Mouse (Mus musculus) forebrain, embryonic 12.5 days (tissue): Measurements from ENCODE around the gene Selenof. TPM values are rescaled to one million over a fixed set of nuclear protein-coding genes. Genes with fewer than 3 reads are reported as not detected.
A peak's percentile ranks its signal among the peaks of the same experiment; 100 is the strongest.

Experiments used
- ATAC-seq: fragments of 200-750 bp; cut with Nextera tagmentation; 2 replicates; pipeline ENCODE4 v1.8.0; 2017; ENCODE audit warnings: moderate TSS enrichment; ENCODE audit not compliant: low FRiP score
- H3K27ac ChIP-seq: fragments of 300-500 bp; sonication (generic); 2 replicates; pipeline ENCODE4 v1.5.1; 2016; ENCODE audit warnings: mild to moderate bottlenecking
- H3K27me3 ChIP-seq: fragments of 300-500 bp; sonication (generic); 2 replicates; pipeline ENCODE4 v1.6.1; 2016; ENCODE audit warnings: mild to moderate bottlenecking
- H3K36me3 ChIP-seq: fragments of 300-500 bp; sonication (generic); replicated peaks from 2 replicates; pipeline ENCODE4 v1.6.1; 2016; ENCODE audit warnings: mild to moderate bottlenecking
- H3K4me1 ChIP-seq: fragments of 300-500 bp; sonication (generic); 2 replicates; pipeline ENCODE4 v1.6.1; 2016
- H3K4me2 ChIP-seq: fragments of 300-500 bp; sonication (generic); 2 replicates; pipeline ENCODE4 v1.6.1; 2016; ENCODE audit warnings: mild to moderate bottlenecking, moderate library complexity
- H3K4me3 ChIP-seq: fragments of 300-500 bp; sonication (generic); replicated peaks from 2 replicates; pipeline ENCODE4 v1.5.1; 2016; ENCODE audit warnings: mild to moderate bottlenecking
- H3K9ac ChIP-seq: fragments of 300-500 bp; sonication (generic); 2 replicates; pipeline ENCODE4 v1.6.1; 2016; ENCODE audit warnings: mild to moderate bottlenecking
- H3K9me3 ChIP-seq: fragments of 300-500 bp; sonication (generic); 2 replicates; pipeline ENCODE4 v1.6.1; 2016
- WGBS: fragments of 180-500 bp; shearing (Covaris S2); methylation state at CpG from one replicate; pipeline ENCODE4 v1.1.7; 2016; 5-methylcytosine and 5-hydroxymethylcytosine counted together
- polyA plus RNA-seq: library from polyadenylated mRNA; unstranded; fragments of >200 nt; fragmentation: Nextera tagmentation; extraction: Ambion mirVana; gene quantifications from 2 replicates; pipeline ENCODE4 v1.2.1, GENCODE M21; 2016

Selenof gene
- polyA plus RNA-seq, 1 experiment from 2014 or later: 480 TPM

- Histone ChIP-seq H3K4me3 (no peak overlapping the region), H3K27ac (peak overlapping the region; percentile 50), H3K36me3 (no peaks in the 10 kb centered on the region), H3K9me3 (no peaks in the 10 kb centered on the region), H3K4me2 (no peak overlapping the region), H3K4me1 (peaks cover 53% of the 10 kb centered on the region), H3K27me3 (no peaks in the 10 kb centered on the region), H3K9ac (no peak overlapping the region)
- 94% methylated on average over 5 of the region's 5 CpGs for WGBS
- ATAC-seq: no peak
Observed at GRCm38 (mm10) chr3:144550036-144550435, 20.1 kb upstream of the Selenof start.

- Histone ChIP-seq H3K4me2 (no peak overlapping the region), H3K27ac (peak overlapping the region; percentile 70; the same call in 1 of the 2 replicates), H3K4me1 (peaks cover 50% of the 10 kb centered on the region), H3K36me3 (no peaks in the 10 kb centered on the region), H3K4me3 (no peak overlapping the region), H3K9ac (no peak overlapping the region), H3K27me3 (no peaks in the 10 kb centered on the region), H3K9me3 (no peaks in the 10 kb centered on the region)
- 68% methylated on average over 5 of the region's 5 CpGs for WGBS
- ATAC-seq: peak; percentile 59; the same call in 1 of the 2 replicates
Observed at GRCm38 (mm10) chr3:144550659-144551058, 19.4 kb upstream of the Selenof start.

- H3K4me1 ChIP-seq: peaks cover 49% of the 10 kb centered on the region
- no peak overlapping the region for H3K4me3 ChIP-seq
- H3K27me3 ChIP-seq: no peaks in the 10 kb centered on the region
- H3K4me2 ChIP-seq: no peak overlapping the region
- H3K9me3 ChIP-seq: no peaks in the 10 kb centered on the region
- no peak overlapping the region for H3K9ac ChIP-seq
- ATAC-seq: no peak
- peak overlapping the region; percentile 70 for H3K27ac ChIP-seq
- 56% methylated on average over 4 of the region's 4 CpGs for WGBS
- no peaks in the 10 kb centered on the region for H3K36me3 ChIP-seq
Observed at GRCm38 (mm10) chr3:144551416-144551815, 18.7 kb upstream of the Selenof start.

GRCm38 (mm10) chr3:144553942-144554341 is 16.2 kb upstream of the Selenof start:
- Histone ChIP-seq H3K27me3 (no peaks in the 10 kb centered on the region), H3K9me3 (no peaks in the 10 kb centered on the region), H3K4me1 (peaks cover 60% of the 10 kb centered on the region), H3K4me2 (no peak overlapping the region; the same call in 1 of the 2 replicates), H3K27ac (0 out of 2 replicates have a peak overlapping the region, but pooled peaks have one; percentile 26), H3K36me3 (no peaks in the 10 kb centered on the region), H3K4me3 (no peak overlapping the region), H3K9ac (no peak overlapping the region)
- ATAC-seq: no peak; the same call in 1 of the 2 replicates
- WGBS: 52% methylated on average over 7 of the region's 7 CpGs

- H3K4me3 ChIP-seq: no peak overlapping the region
- H3K36me3 ChIP-seq: no peaks in the 10 kb centered on the region
- H3K4me2 ChIP-seq: peak overlapping the region; percentile 26; the same call in 1 of the 2 replicates
- no peaks in the 10 kb centered on the region for H3K27me3 ChIP-seq
- no peak overlapping the region for H3K9ac ChIP-seq
- WGBS: 67% methylated on average over 9 of the region's 9 CpGs
- ATAC-seq: no peak
- H3K27ac ChIP-seq: peak overlapping the region; percentile 70
- H3K4me1 ChIP-seq: peaks cover 63% of the 10 kb centered on the region
- no peaks in the 10 kb centered on the region for H3K9me3 ChIP-seq
Observed at GRCm38 (mm10) chr3:144554503-144554902, 15.6 kb upstream of the Selenof start.

GRCm38 (mm10) chr3:144555144-144555543 is 15.0 kb upstream of the Selenof start:
- Histone ChIP-seq H3K27ac (0 out of 2 replicates have a peak overlapping the region, but pooled peaks have one; percentile 25), H3K4me2 (no peak overlapping the region), H3K36me3 (no peaks in the 10 kb centered on the region), H3K9me3 (no peaks in the 10 kb centered on the region), H3K27me3 (no peaks in the 10 kb centered on the region), H3K4me1 (peaks cover 60% of the 10 kb centered on the region), H3K4me3 (no peak overlapping the region), H3K9ac (no peak overlapping the region)
- 80% methylated on average over 7 of the region's 7 CpGs for WGBS
- no peak for ATAC-seq

- peak overlapping the region; percentile 50 for H3K9ac ChIP-seq
- H3K27me3 ChIP-seq: no peaks in the 10 kb centered on the region
- WGBS: 2% methylated on average over 16 of the region's 16 CpGs
- peak; percentile 51 for ATAC-seq
- H3K4me3 ChIP-seq: peak overlapping the region; percentile 15
- H3K36me3 ChIP-seq: 0 out of 2 replicates have a peak, but pooled peaks cover 4% of the 10 kb centered on the region
- no peaks in the 10 kb centered on the region for H3K9me3 ChIP-seq
- peaks cover 52% of the 10 kb centered on the region for H3K4me1 ChIP-seq
- H3K27ac ChIP-seq: peak overlapping the region; percentile 77
- peak overlapping the region; percentile 47 for H3K4me2 ChIP-seq
Observed at GRCm38 (mm10) chr3:144556625-144557324, 13.3 kb upstream of the Selenof start.

- H3K4me1 ChIP-seq: peaks cover 44% of the 10 kb centered on the region
- H3K9me3 ChIP-seq: no peaks in the 10 kb centered on the region
- H3K27me3 ChIP-seq: no peaks in the 10 kb centered on the region
- no peak overlapping the region for H3K27ac ChIP-seq
- peak overlapping the region; percentile 11; the same call in 1 of the 2 replicates for H3K4me2 ChIP-seq
- 0 out of 2 replicates have a peak, but pooled peaks cover 4% of the 10 kb centered on the region for H3K36me3 ChIP-seq
- H3K4me3 ChIP-seq: no peak overlapping the region
- WGBS: 53% methylated on average over 5 of the region's 5 CpGs
- no peak overlapping the region for H3K9ac ChIP-seq
- ATAC-seq: 0 out of 2 replicates have a peak, but pooled peaks have one; percentile 7
Observed at GRCm38 (mm10) chr3:144558274-144558673, 11.8 kb upstream of the Selenof start.

- no peaks in the 10 kb centered on the region for H3K9me3 ChIP-seq
- no peak for ATAC-seq
- H3K9ac ChIP-seq: no peak overlapping the region
- H3K4me2 ChIP-seq: no peak overlapping the region
- 0 out of 2 replicates have a peak, but pooled peaks cover 4% of the 10 kb centered on the region for H3K36me3 ChIP-seq
- H3K27me3 ChIP-seq: no peaks in the 10 kb centered on the region
- H3K4me1 ChIP-seq: peaks cover 25% of the 10 kb centered on the region
- H3K4me3 ChIP-seq: no peak overlapping the region
- no peak overlapping the region for H3K27ac ChIP-seq
- WGBS: 69% methylated on average over 22 of the region's 22 CpGs
Observed at GRCm38 (mm10) chr3:144561511-144562250, 8.4 kb upstream of the Selenof start.

GRCm38 (mm10) chr3:144563916-144564315 is 6.2 kb upstream of the Selenof start:
- Histone ChIP-seq H3K9me3 (no peaks in the 10 kb centered on the region), H3K36me3 (0 out of 2 replicates have a peak, but pooled peaks cover 4% of the 10 kb centered on the region), H3K4me2 (no peak overlapping the region), H3K27ac (no peak overlapping the region), H3K27me3 (no peaks in the 10 kb centered on the region), H3K4me3 (no peak overlapping the region), H3K9ac (no peak overlapping the region), H3K4me1 (peaks cover 23% of the 10 kb centered on the region)
- ATAC-seq: no peak
- 93% methylated on average over 7 of the region's 7 CpGs for WGBS

- H3K9ac ChIP-seq: no peak overlapping the region
- no peak overlapping the region for H3K4me2 ChIP-seq
- H3K4me3 ChIP-seq: no peak overlapping the region
- no peak overlapping the region for H3K27ac ChIP-seq
- 0 out of 2 replicates have a peak, but pooled peaks cover 4% of the 10 kb centered on the region for H3K36me3 ChIP-seq
- no peaks in the 10 kb centered on the region for H3K9me3 ChIP-seq
- no peak for ATAC-seq
- H3K27me3 ChIP-seq: no peaks in the 10 kb centered on the region
- 92% methylated on average over 7 of the region's 7 CpGs for WGBS
- H3K4me1 ChIP-seq: peaks cover 20% of the 10 kb centered on the region
Observed at GRCm38 (mm10) chr3:144565212-144565611, 4.9 kb upstream of the Selenof start.

- Histone ChIP-seq H3K27ac (peak overlapping the region; percentile 96), H3K9me3 (no peaks in the 10 kb centered on the region), H3K36me3 (peaks cover 8% of the 10 kb centered on the region; the same call in 1 of the 2 replicates), H3K4me3 (peak overlapping the region; percentile 87), H3K4me1 (peaks cover 33% of the 10 kb centered on the region), H3K4me2 (peak overlapping the region; percentile 84), H3K9ac (peak overlapping the region; percentile 91), H3K27me3 (no peaks in the 10 kb centered on the region)
- ATAC-seq: no peak
- WGBS: under 1% methylated on average over 21 of the region's 21 CpGs
Observed at GRCm38 (mm10) chr3:144568861-144569361, 1.2 kb upstream of the Selenof start.
